Mouse (Mus musculus): ENCODE measurements around the gene Dlg3. TPM values are rescaled to one million over a fixed set of nuclear protein-coding genes. Genes with fewer than 3 reads are reported as not detected.

Dlg3 gene
- total RNA-seq, 1 experiment: 15.3 TPM

- H3K9me3 ChIP-seq (ENCODE audit: control insufficient read depth, insufficient read depth, low read depth, low read length): no peaks in the 10 kb centered on the region
- TF ChIP-seq ZC3H11A (IDR thresholded peaks at IDR 0.05; ENCODE audit: borderline replicate concordance, low read depth, low read length) (no peak), CHD2 (IDR thresholded peaks at IDR 0.05; ENCODE audit: low read depth, low read length) (no peak), ZNF384 (IDR thresholded peaks at IDR 0.05; ENCODE audit: low read depth, low read length) (no peak), HCFC1 (IDR thresholded peaks at IDR 0.05; ENCODE audit: borderline replicate concordance, insufficient read depth, low read length) (no peak), MAFK (IDR thresholded peaks at IDR 0.05; ENCODE audit: insufficient read depth, low read depth, low read length) (no peak)
- peaks cover 2% of the 10 kb centered on the region; the same call in 1 of the 2 replicates for H3K36me3 ChIP-seq (ENCODE audit: control insufficient read depth, insufficient read depth, low read length, poor library complexity, severe bottlenecking)
- H3K27ac ChIP-seq (ENCODE audit: insufficient read depth, low read depth, low read length, poor library complexity, severe bottlenecking): no peak overlapping the region
- no peak overlapping the region for H3K4me3 ChIP-seq (ENCODE audit: insufficient read depth in 1 of 2, low read depth in 1 of 2, low read length in 2 of 2, poor library complexity in 1 of 2, severe bottlenecking in 1 of 2)
- H3K4me1 ChIP-seq (ENCODE audit: control insufficient read depth in 2 of 2, insufficient read depth in 2 of 2, low read length in 2 of 2, poor library complexity in 1 of 2): peaks cover 0 to 4% of the 10 kb centered on the region in 2 experiments; a peak in 2 of 4 replicates
- DNase-seq (ENCODE audit: low read depth, low spot score): no peak
- H3K9ac ChIP-seq (ENCODE audit: insufficient read depth, low read depth, low read length, poor library complexity, severe bottlenecking): no peak overlapping the region
- in situ Hi-C loops (cut with MboI; ENCODE audit: low sequenced_read_pairs in 2 of 2, unreplicated experiment in 2 of 2): no loop called here
These were observed 30.5 kb downstream of the Dlg3 start for GRCm38 (mm10) chrX:100797851-100798527.

DNA sequence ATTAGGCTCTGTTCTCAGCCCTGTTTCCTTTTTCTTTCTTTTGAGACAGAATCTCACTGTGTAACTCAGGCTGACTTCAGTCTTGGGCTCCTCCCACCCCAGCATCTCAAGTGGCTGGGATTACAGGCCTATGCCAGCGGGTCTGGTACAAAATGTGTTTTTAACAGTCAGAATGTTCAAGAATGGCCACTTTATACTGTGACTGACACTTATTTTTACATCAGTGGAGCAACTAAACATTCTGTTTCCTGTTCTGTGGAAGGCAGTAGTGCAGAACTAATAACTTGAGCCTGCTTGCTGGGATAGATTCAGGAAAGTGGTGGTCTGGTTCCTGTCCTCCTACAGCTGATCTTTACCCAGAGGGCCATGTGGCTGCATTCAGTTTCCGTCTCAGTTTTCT lies 33.1 kb downstream of the Dlg3 start:
- Histone ChIP-seq H3K36me3 (ENCODE audit: control insufficient read depth, insufficient read depth, low read length, poor library complexity, severe bottlenecking) (peaks cover 2% of the 10 kb centered on the region; the same call in 1 of the 2 replicates), H3K27ac (ENCODE audit: insufficient read depth, low read depth, low read length, poor library complexity, severe bottlenecking) (peak overlapping the region; percentile 31; the same call in 1 of the 2 replicates), H3K9me3 (ENCODE audit: control insufficient read depth, insufficient read depth, low read depth, low read length) (no peaks in the 10 kb centered on the region), H3K4me1 (ENCODE audit: control insufficient read depth in 2 of 2, insufficient read depth in 2 of 2, low read length in 2 of 2, poor library complexity in 1 of 2) (no peaks in the 10 kb centered on the region; a peak in 1 of 4 replicates), H3K4me3 (ENCODE audit: insufficient read depth in 1 of 2, low read depth in 1 of 2, low read length in 2 of 2, poor library complexity in 1 of 2, severe bottlenecking in 1 of 2) (no peak overlapping the region), H3K9ac (ENCODE audit: insufficient read depth, low read depth, low read length, poor library complexity, severe bottlenecking) (no peak overlapping the region; the same call in 1 of the 2 replicates)
- in situ Hi-C loops (cut with MboI; ENCODE audit: low sequenced_read_pairs in 2 of 2, unreplicated experiment in 2 of 2): no loop called here
- no peak for DNase-seq (ENCODE audit: low read depth, low spot score)
- no peak for TF ChIP-seq MAFK (IDR thresholded peaks at IDR 0.05; ENCODE audit: insufficient read depth, low read depth, low read length)
- no peak for TF ChIP-seq ZNF384 (IDR thresholded peaks at IDR 0.05; ENCODE audit: low read depth, low read length)
- no peak for TF ChIP-seq HCFC1 (IDR thresholded peaks at IDR 0.05; ENCODE audit: borderline replicate concordance, insufficient read depth, low read length)
- no peak for TF ChIP-seq CHD2 (IDR thresholded peaks at IDR 0.05; ENCODE audit: low read depth, low read length)
- TF ChIP-seq ZC3H11A (IDR thresholded peaks at IDR 0.05; ENCODE audit: borderline replicate concordance, low read depth, low read length): no peak

GRCm38 (mm10) chrX:100802034-100802433 lies 34.5 kb downstream of the Dlg3 start:
- in situ Hi-C loops (cut with MboI; ENCODE audit: low sequenced_read_pairs in 2 of 2, unreplicated experiment in 2 of 2): no loop called here
- H3K9ac ChIP-seq (ENCODE audit: insufficient read depth, low read depth, low read length, poor library complexity, severe bottlenecking): no peak overlapping the region
- TF ChIP-seq MAFK (IDR thresholded peaks at IDR 0.05; ENCODE audit: insufficient read depth, low read depth, low read length) (no peak), ZNF384 (IDR thresholded peaks at IDR 0.05; ENCODE audit: low read depth, low read length) (no peak), HCFC1 (IDR thresholded peaks at IDR 0.05; ENCODE audit: borderline replicate concordance, insufficient read depth, low read length) (no peak), CHD2 (IDR thresholded peaks at IDR 0.05; ENCODE audit: low read depth, low read length) (no peak), ZC3H11A (IDR thresholded peaks at IDR 0.05; ENCODE audit: borderline replicate concordance, low read depth, low read length) (no peak)
- H3K4me3 ChIP-seq (ENCODE audit: insufficient read depth in 1 of 2, low read depth in 1 of 2, low read length in 2 of 2, poor library complexity in 1 of 2, severe bottlenecking in 1 of 2): no peak overlapping the region
- no peaks in the 10 kb centered on the region for H3K9me3 ChIP-seq (ENCODE audit: control insufficient read depth, insufficient read depth, low read depth, low read length)
- no peaks in the 10 kb centered on the region; a peak in 1 of 4 replicates for H3K4me1 ChIP-seq (ENCODE audit: control insufficient read depth in 2 of 2, insufficient read depth in 2 of 2, low read length in 2 of 2, poor library complexity in 1 of 2)
- no peak overlapping the region for H3K27ac ChIP-seq (ENCODE audit: insufficient read depth, low read depth, low read length, poor library complexity, severe bottlenecking)
- no peak for DNase-seq (ENCODE audit: low read depth, low spot score)
- H3K36me3 ChIP-seq (ENCODE audit: control insufficient read depth, insufficient read depth, low read length, poor library complexity, severe bottlenecking): peaks cover 3% of the 10 kb centered on the region

- no peak for TF ChIP-seq ZNF384 (IDR thresholded peaks at IDR 0.05; ENCODE audit: low read depth, low read length)
- no peak for TF ChIP-seq HCFC1 (IDR thresholded peaks at IDR 0.05; ENCODE audit: borderline replicate concordance, insufficient read depth, low read length)
- no peak for TF ChIP-seq MAFK (IDR thresholded peaks at IDR 0.05; ENCODE audit: insufficient read depth, low read depth, low read length)
- TF ChIP-seq ZC3H11A (IDR thresholded peaks at IDR 0.05; ENCODE audit: borderline replicate concordance, low read depth, low read length): no peak
- TF ChIP-seq CHD2 (IDR thresholded peaks at IDR 0.05; ENCODE audit: low read depth, low read length): no peak
- Histone ChIP-seq H3K9ac (ENCODE audit: insufficient read depth, low read depth, low read length, poor library complexity, severe bottlenecking) (no peak overlapping the region), H3K36me3 (ENCODE audit: control insufficient read depth, insufficient read depth, low read length, poor library complexity, severe bottlenecking) (peaks cover 18% of the 10 kb centered on the region), H3K4me1 (ENCODE audit: control insufficient read depth in 2 of 2, insufficient read depth in 2 of 2, low read length in 2 of 2, poor library complexity in 1 of 2) (no peaks in the 10 kb centered on the region), H3K27ac (ENCODE audit: insufficient read depth, low read depth, low read length, poor library complexity, severe bottlenecking) (no peak overlapping the region), H3K4me3 (ENCODE audit: insufficient read depth in 1 of 2, low read depth in 1 of 2, low read length in 2 of 2, poor library complexity in 1 of 2, severe bottlenecking in 1 of 2) (no peak overlapping the region), H3K9me3 (ENCODE audit: control insufficient read depth, insufficient read depth, low read depth, low read length) (no peaks in the 10 kb centered on the region)
- in situ Hi-C loops (cut with MboI; ENCODE audit: low sequenced_read_pairs in 2 of 2, unreplicated experiment in 2 of 2): no loop called here
- no peak for DNase-seq (ENCODE audit: low read depth, low spot score)
These were observed 43.6 kb downstream of the Dlg3 start for GRCm38 (mm10) chrX:100811129-100811528.

All from ES-E14 (cell line).